Mouse (Mus musculus) liver, embryonic 15.5 days (tissue): ENCODE results near the gene Nol10. TPM values are rescaled to one million over a fixed set of nuclear protein-coding genes. Genes with fewer than 3 reads are reported as not detected.

Experiments used
- ATAC-seq: fragments of 200-750 bp; cut with Nextera tagmentation; 2 replicates; pipeline ENCODE4 v1.8.0; 2017; ENCODE audit warnings: moderate number of reproducible peaks, mild to moderate bottlenecking, moderate library complexity; ENCODE audit not compliant: insufficient read depth
- H3K27ac ChIP-seq: fragments of 300-500 bp; sonication (generic); replicated peaks from 2 replicates; pipeline ENCODE4 v1.5.1; 2015; ENCODE audit warnings: mild to moderate bottlenecking, inconsistent platforms
- H3K27me3 ChIP-seq: fragments of 300-500 bp; sonication (generic); 2 replicates; pipeline ENCODE4 v1.6.1; 2015; ENCODE audit warnings: mild to moderate bottlenecking, inconsistent platforms
- H3K36me3 ChIP-seq: fragments of 300-500 bp; sonication (generic); replicated peaks from 2 replicates; pipeline ENCODE4 v1.6.1; 2015; ENCODE audit warnings: moderate library complexity, mild to moderate bottlenecking, inconsistent platforms
- H3K4me1 ChIP-seq: fragments of 300-500 bp; sonication (generic); replicated peaks from 2 replicates; pipeline ENCODE4 v1.6.1; 2015; ENCODE audit warnings: inconsistent platforms
- H3K4me2 ChIP-seq: fragments of 300-500 bp; sonication (generic); 2 replicates; pipeline ENCODE4 v1.6.1; 2015; ENCODE audit warnings: moderate library complexity, mild to moderate bottlenecking, inconsistent platforms
- H3K4me3 ChIP-seq: fragments of 300-500 bp; sonication (generic); replicated peaks from 2 replicates; pipeline ENCODE4 v1.5.1; 2015; ENCODE audit warnings: mild to moderate bottlenecking, inconsistent platforms
- H3K9ac ChIP-seq: fragments of 300-500 bp; sonication (generic); 2 replicates; pipeline ENCODE4 v1.6.1; 2015; ENCODE audit warnings: moderate library complexity, mild to moderate bottlenecking, inconsistent platforms
- H3K9me3 ChIP-seq: fragments of 300-500 bp; sonication (generic); replicated peaks from 2 replicates; pipeline ENCODE4 v1.6.1; 2016; ENCODE audit warnings: inconsistent platforms
- WGBS: fragments of 180-500 bp; shearing (Covaris S2); methylation state at CpG from one replicate; pipeline ENCODE4 v1.1.7; 2015; ENCODE audit warnings: mixed read lengths; ENCODE audit not compliant: insufficient replicate concordance; 5-methylcytosine and 5-hydroxymethylcytosine counted together
- polyA plus RNA-seq: library from polyadenylated mRNA; unstranded; fragments of >200 nt; fragmentation: Nextera tagmentation; extraction: Ambion mirVana; gene quantifications from 2 replicates; pipeline ENCODE4 v1.2.1, GENCODE M21; 2015

The Nol10 gene
- polyA plus RNA-seq, 1 experiment from 2014 or later: 9.9 TPM

GRCm38 (mm10) chr12:17387332-17388135, 39.3 kb downstream of the Nol10 start:
- no peak for ATAC-seq
- H3K9ac ChIP-seq: no peak overlapping the region
- no peak overlapping the region for H3K4me3 ChIP-seq
- 0 out of 2 replicates have a peak, but pooled peaks cover 4% of the 10 kb centered on the region for H3K36me3 ChIP-seq
- no peaks in the 10 kb centered on the region for H3K9me3 ChIP-seq
- WGBS: 63% methylated on average over 12 of the region's 12 CpGs
- no peaks in the 10 kb centered on the region for H3K27me3 ChIP-seq
- no peak overlapping the region for H3K27ac ChIP-seq
- H3K4me1 ChIP-seq: 0 out of 2 replicates have a peak, but pooled peaks cover 5% of the 10 kb centered on the region
- no peak overlapping the region for H3K4me2 ChIP-seq

GRCm38 (mm10) chr12:17388136-17388437, 39.8 kb downstream of the Nol10 start:
- WGBS: 84% methylated on average over 1 of the region's 1 CpGs
- no peak for ATAC-seq
- no peak overlapping the region for H3K27ac ChIP-seq
- H3K4me1 ChIP-seq: 0 out of 2 replicates have a peak, but pooled peaks cover 5% of the 10 kb centered on the region
- H3K9ac ChIP-seq: no peak overlapping the region
- 0 out of 2 replicates have a peak, but pooled peaks cover 3% of the 10 kb centered on the region for H3K36me3 ChIP-seq
- no peaks in the 10 kb centered on the region for H3K9me3 ChIP-seq
- H3K4me3 ChIP-seq: no peak overlapping the region
- no peaks in the 10 kb centered on the region for H3K27me3 ChIP-seq
- H3K4me2 ChIP-seq: no peak overlapping the region

GRCm38 (mm10) chr12:17390036-17390435, 41.8 kb downstream of the Nol10 start:
- Histone ChIP-seq H3K36me3 (0 out of 2 replicates have a peak, but pooled peaks cover 2% of the 10 kb centered on the region), H3K9ac (no peak overlapping the region), H3K4me2 (no peak overlapping the region), H3K27ac (no peak overlapping the region), H3K4me1 (0 out of 2 replicates have a peak, but pooled peaks cover 5% of the 10 kb centered on the region), H3K27me3 (no peaks in the 10 kb centered on the region), H3K9me3 (no peaks in the 10 kb centered on the region), H3K4me3 (no peak overlapping the region)
- ATAC-seq: no peak

GRCm38 (mm10) chr12:17390510-17390909, 42.3 kb downstream of the Nol10 start:
- no peak for ATAC-seq
- H3K4me1 ChIP-seq: 0 out of 2 replicates have a peak, but pooled peaks cover 5% of the 10 kb centered on the region
- H3K4me3 ChIP-seq: no peak overlapping the region
- H3K4me2 ChIP-seq: no peak overlapping the region
- 65% methylated on average over 4 of the region's 4 CpGs for WGBS
- H3K27me3 ChIP-seq: no peaks in the 10 kb centered on the region
- H3K27ac ChIP-seq: no peak overlapping the region
- H3K9me3 ChIP-seq: no peaks in the 10 kb centered on the region
- no peak overlapping the region for H3K9ac ChIP-seq
- H3K36me3 ChIP-seq: 0 out of 2 replicates have a peak, but pooled peaks cover 2% of the 10 kb centered on the region

- Histone ChIP-seq H3K4me3 (no peak overlapping the region), H3K36me3 (0 out of 2 replicates have a peak, but pooled peaks cover 2% of the 10 kb centered on the region), H3K9me3 (no peaks in the 10 kb centered on the region), H3K9ac (no peak overlapping the region), H3K27me3 (no peaks in the 10 kb centered on the region), H3K27ac (no peak overlapping the region), H3K4me1 (no peaks in the 10 kb centered on the region), H3K4me2 (no peak overlapping the region)
- WGBS: 81% methylated on average over 13 of the region's 13 CpGs
- no peak for ATAC-seq
Measured at GRCm38 (mm10) chr12:17393148-17393547, 44.9 kb downstream of the Nol10 start.

- ATAC-seq: no peak
- H3K4me3 ChIP-seq: no peak overlapping the region
- no peak overlapping the region for H3K4me2 ChIP-seq
- H3K27me3 ChIP-seq: no peaks in the 10 kb centered on the region
- WGBS: 64% methylated on average over 2 of the region's 2 CpGs
- H3K27ac ChIP-seq: no peak overlapping the region
- H3K9ac ChIP-seq: no peak overlapping the region
- H3K4me1 ChIP-seq: no peaks in the 10 kb centered on the region
- H3K9me3 ChIP-seq: no peaks in the 10 kb centered on the region
- peaks cover 9% of the 10 kb centered on the region; the same call in 1 of the 2 replicates for H3K36me3 ChIP-seq
Measured at GRCm38 (mm10) chr12:17397150-17397549, 48.9 kb downstream of the Nol10 start.

GRCm38 (mm10) chr12:17401419-17401818, 53.2 kb downstream of the Nol10 start:
- no peaks in the 10 kb centered on the region for H3K27me3 ChIP-seq
- no peak overlapping the region for H3K4me3 ChIP-seq
- no peaks in the 10 kb centered on the region for H3K9me3 ChIP-seq
- no peak overlapping the region for H3K4me2 ChIP-seq
- 80% methylated on average over 1 of the region's 1 CpGs for WGBS
- no peaks in the 10 kb centered on the region for H3K4me1 ChIP-seq
- H3K36me3 ChIP-seq: peaks cover 31% of the 10 kb centered on the region
- H3K9ac ChIP-seq: no peak overlapping the region
- no peak for ATAC-seq
- no peak overlapping the region for H3K27ac ChIP-seq

GRCm38 (mm10) chr12:17402116-17402515, 53.9 kb downstream of the Nol10 start:
- H3K9me3 ChIP-seq: no peaks in the 10 kb centered on the region
- no peak overlapping the region for H3K27ac ChIP-seq
- ATAC-seq: no peak
- no peak overlapping the region for H3K4me2 ChIP-seq
- H3K36me3 ChIP-seq: peaks cover 35% of the 10 kb centered on the region
- no peaks in the 10 kb centered on the region for H3K27me3 ChIP-seq
- H3K4me3 ChIP-seq: no peak overlapping the region
- 68% methylated on average over 3 of the region's 3 CpGs for WGBS
- no peaks in the 10 kb centered on the region for H3K4me1 ChIP-seq
- no peak overlapping the region for H3K9ac ChIP-seq

- Histone ChIP-seq H3K4me3 (no peak overlapping the region), H3K36me3 (peaks cover 48% of the 10 kb centered on the region), H3K4me1 (no peaks in the 10 kb centered on the region), H3K27me3 (no peaks in the 10 kb centered on the region), H3K27ac (no peak overlapping the region), H3K9me3 (no peaks in the 10 kb centered on the region), H3K9ac (no peak overlapping the region), H3K4me2 (no peak overlapping the region)
- no peak for ATAC-seq
- 86% methylated on average over 4 of the region's 4 CpGs for WGBS
Measured at GRCm38 (mm10) chr12:17403998-17404397, 55.7 kb downstream of the Nol10 start.

GRCm38 (mm10) chr12:17406825-17407224, 58.6 kb downstream of the Nol10 start:
- WGBS: 85% methylated on average over 4 of the region's 4 CpGs
- Histone ChIP-seq H3K27ac (no peak overlapping the region), H3K36me3 (peaks cover 42% of the 10 kb centered on the region), H3K4me3 (no peak overlapping the region), H3K4me1 (no peaks in the 10 kb centered on the region), H3K9ac (no peak overlapping the region), H3K9me3 (no peaks in the 10 kb centered on the region), H3K27me3 (no peaks in the 10 kb centered on the region), H3K4me2 (no peak overlapping the region)
- ATAC-seq: no peak

GRCm38 (mm10) chr12:17408312-17408711, 60.1 kb downstream of the Nol10 start:
- no peak overlapping the region for H3K4me3 ChIP-seq
- H3K27me3 ChIP-seq: no peaks in the 10 kb centered on the region
- no peak overlapping the region for H3K9ac ChIP-seq
- H3K36me3 ChIP-seq: peaks cover 38% of the 10 kb centered on the region
- H3K27ac ChIP-seq: no peak overlapping the region
- 73% methylated on average over 7 of the region's 7 CpGs for WGBS
- no peaks in the 10 kb centered on the region for H3K9me3 ChIP-seq
- no peak for ATAC-seq
- no peak overlapping the region for H3K4me2 ChIP-seq
- H3K4me1 ChIP-seq: no peaks in the 10 kb centered on the region

GRCm38 (mm10) chr12:17411242-17411641, 63.0 kb downstream of the Nol10 start:
- WGBS: 61% methylated on average over 2 of the region's 2 CpGs
- H3K4me2 ChIP-seq: no peak overlapping the region

More at GRCm38 (mm10) chr12:17411242-17411641, 63.0 kb downstream of the Nol10 start:
- no peak for ATAC-seq
- Histone ChIP-seq H3K9me3 (no peaks in the 10 kb centered on the region), H3K36me3 (peaks cover 23% of the 10 kb centered on the region), H3K9ac (no peak overlapping the region), H3K27me3 (no peaks in the 10 kb centered on the region), H3K27ac (no peak overlapping the region), H3K4me1 (no peaks in the 10 kb centered on the region), H3K4me3 (no peak overlapping the region)
